8 mouse cellular contexts compared by ENCODE assay signal in the genomic region with DNA sequence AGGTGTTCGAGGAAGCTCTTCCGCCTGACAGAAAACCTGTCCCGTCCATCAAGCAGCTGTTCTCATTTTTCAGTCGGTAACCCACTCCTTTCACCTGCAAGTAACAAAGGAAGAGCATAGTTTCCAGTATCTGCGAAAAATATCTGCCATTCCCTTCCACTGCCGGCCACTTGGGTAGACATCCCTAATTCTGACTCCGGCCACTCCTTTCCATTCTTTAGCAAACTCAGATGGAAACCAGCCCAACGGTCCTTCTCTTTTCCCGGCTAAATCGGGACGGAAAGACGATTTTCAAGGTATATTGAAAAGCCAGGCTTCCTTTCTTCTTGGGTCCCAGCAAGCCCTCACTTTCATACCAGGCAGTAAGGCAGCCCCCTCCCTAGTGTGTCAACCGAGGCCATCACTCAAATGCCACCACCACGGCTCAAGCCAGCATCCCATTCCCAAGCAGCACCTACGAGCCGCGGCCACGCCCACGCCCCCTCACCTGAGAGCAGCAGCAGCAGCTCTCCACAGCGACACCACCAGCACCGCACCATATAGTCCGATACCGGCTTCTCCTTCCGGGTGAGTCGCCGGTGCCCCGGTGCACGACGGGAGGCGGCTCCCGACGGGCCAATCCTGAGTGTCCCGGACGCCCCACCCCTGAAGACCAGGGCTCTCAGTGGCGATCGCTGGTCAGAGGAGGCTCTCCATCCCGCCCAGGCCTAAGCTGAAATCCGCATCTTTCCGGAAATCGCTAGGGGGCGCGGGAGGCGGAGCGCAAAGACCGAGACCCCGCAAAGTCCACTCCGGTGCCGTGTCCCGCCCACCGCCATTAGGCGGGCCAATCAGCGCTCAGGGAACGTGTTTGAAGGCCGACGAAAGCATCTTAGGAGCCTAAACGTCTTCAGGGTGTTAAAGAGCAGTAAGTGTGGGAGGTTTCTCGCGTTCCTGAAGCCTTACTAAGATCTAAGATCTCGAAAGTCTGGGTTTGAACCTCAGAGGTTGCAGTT. TPM values are rescaled to one million over a fixed set of nuclear protein-coding genes. Genes with fewer than 3 reads are reported as not detected.
DNase-seq lines count a peak whose midpoint lies in the region; ATAC-seq and TF ChIP-seq lines count a peak whose summit lies in the region.

TSS of gene Snx11 (minus strand) at position 592 of the 995 bp plus-strand sequence.

- peak; percentile 99 for DNase-seq in ES-E14 (ENCODE audit: low read depth, low spot score)
- peak; percentile 100 for DNase-seq in cerebellum, adult 11-12 months
- DNase-seq in heart, postnatal 25 days (ENCODE audit: low spot score) = peak; percentile 100
- DNase-seq in layer of hippocampus, adult 18-20 months (ENCODE audit: low spot score in 2 of 2) = peak; percentile 98 to 99
- peak; percentile 99 for DNase-seq in lung, adult 2 months
- peak; percentile 94 to 97 for DNase-seq in thymus, adult 18-20 months

- peaks cover 13% of the 10 kb centered on the region for H3K36me3 ChIP-seq in ES-E14 (ENCODE audit: control insufficient read depth, insufficient read depth, low read length, poor library complexity, severe bottlenecking)
- H3K36me3 ChIP-seq in forebrain, embryonic 15.5 days = peaks cover 15% of the 10 kb centered on the region

- no peaks in the 10 kb centered on the region for H3K9me3 ChIP-seq in ES-E14 (ENCODE audit: control insufficient read depth, insufficient read depth, low read depth, low read length)
- H3K9me3 ChIP-seq in forebrain, embryonic 15.5 days = no peaks in the 10 kb centered on the region

- in situ Hi-C loops in ES-E14 (cut with MboI; ENCODE audit: low sequenced_read_pairs in 2 of 2, unreplicated experiment in 2 of 2) = no loop called here

- H3K4me2 ChIP-seq in forebrain, embryonic 15.5 days (replicated peaks) = peak within 1 kb of the TSS; percentile 82

- peak; percentile 99 for ATAC-seq in forebrain, embryonic 15.5 days (replicated peaks)
- ATAC-seq in neutrophil, adult 5-6 weeks (ENCODE audit: extremely low read depth, insufficient number of reproducible peaks, low FRiP score, poor library complexity, severe bottlenecking) = peak; percentile 93

- intact Hi-C loops in heart, postnatal 25 days (cut with DNase I) = loop anchor here (2.0 kb wide), 2 partner anchors 14 to 16 kb away; no protein-coding TSS in a partner anchor

- peak within 1 kb of the TSS; percentile 82 to 88 for H3K4me3 ChIP-seq in ES-E14 (ENCODE audit: insufficient read depth in 1 of 2, low read depth in 1 of 2, low read length in 2 of 2, poor library complexity in 1 of 2, severe bottlenecking in 1 of 2)
- peak within 1 kb of the TSS; percentile 73 for H3K4me3 ChIP-seq in forebrain, embryonic 15.5 days
- H3K4me3 ChIP-seq in lung, adult 2 months (replicated peaks; ENCODE audit: extremely low read depth, low read depth, low read length) = peak within 1 kb of the TSS; percentile 98

- peak within 1 kb of the TSS; percentile 45; the same call in 1 of the 2 replicates for H3K27ac ChIP-seq in ES-E14 (ENCODE audit: insufficient read depth, low read depth, low read length, poor library complexity, severe bottlenecking)
- H3K27ac ChIP-seq in forebrain, embryonic 15.5 days (replicated peaks) = peak within 1 kb of the TSS; percentile 78

- 1% methylated on average over 59 of the region's 59 CpGs for WGBS in forebrain, embryonic 15.5 days
- 2% methylated on average over 59 of the region's 59 CpGs for WGBS in lung, adult 2 months

- TF ChIP-seq POLR2A in lung, adult 2 months (IDR thresholded peaks at IDR 0.05; ENCODE audit: borderline replicate concordance, extremely low read depth, low read depth, low read length) = peak; percentile 89; the same call in 1 of the 2 replicates

- peak; percentile 37; the same call in 1 of the 2 replicates for TF ChIP-seq CTCF in lung, adult 2 months (IDR thresholded peaks at IDR 0.05; ENCODE audit: insufficient read depth, low read length)

- peak within 1 kb of the TSS; percentile 75 for H3K9ac ChIP-seq in ES-E14 (ENCODE audit: insufficient read depth, low read depth, low read length, poor library complexity, severe bottlenecking)
- peak within 1 kb of the TSS; percentile 69 for H3K9ac ChIP-seq in forebrain, embryonic 15.5 days (replicated peaks)

- H3K27me3 ChIP-seq in forebrain, embryonic 15.5 days = no peaks in the 10 kb centered on the region

- peaks cover 3 to 9% of the 10 kb centered on the region in 2 experiments; a peak in 2 of 4 replicates for H3K4me1 ChIP-seq in ES-E14 (ENCODE audit: control insufficient read depth in 2 of 2, insufficient read depth in 2 of 2, low read length in 2 of 2, poor library complexity in 1 of 2)
- H3K4me1 ChIP-seq in forebrain, embryonic 15.5 days = peaks cover 31% of the 10 kb centered on the region
- H3K4me1 ChIP-seq in lung, adult 2 months (ENCODE audit: control insufficient read depth, insufficient read depth, low read length) = peaks cover 7% of the 10 kb centered on the region

TF ChIP-seq in ES-E14, 5 proteins besides CTCF, POLR2A, EP300 and RAD21:
- TF ChIP-seq ZC3H11A (IDR thresholded peaks at IDR 0.05; ENCODE audit: borderline replicate concordance, low read depth, low read length) (no peak), HCFC1 (IDR thresholded peaks at IDR 0.05; ENCODE audit: borderline replicate concordance, insufficient read depth, low read length) (peak; percentile 59; the same call in 1 of the 2 replicates), ZNF384 (IDR thresholded peaks at IDR 0.05; ENCODE audit: low read depth, low read length) (0 out of 2 replicates have a peak, but pooled peaks have one; percentile 20)

RNA-seq across cellular contexts. Expression of gene Snx11, which starts in this region (rescaled TPM):
- 55.6 and 57.6 TPM in 2 replicates for total RNA-seq in ES-E14 (2012; rRNA removed)
- 45.4 and 45.8 TPM in 2 replicates for polyA plus RNA-seq in forebrain, embryonic 15.5 days (2015; fragmentation: Nextera tagmentation; extraction: Ambion mirVana)
- total RNA-seq in heart, postnatal 25 days (2021) = 10 to 100 TPM; 12.1 to 13.4 TPM
- 10 to 100 TPM; 50.1 to 52.1 TPM for total RNA-seq in layer of hippocampus, adult 18-20 months (2021)
- polyA plus RNA-seq in lung, adult 2 months (2012; rRNA removed) = 23.5 and 26.8 TPM in 2 replicates
- 66.2 and 79.5 TPM in 2 replicates for total RNA-seq in neutrophil, adult 5-6 weeks (2017)

Comparison
In these comparisons a context has a peak if more than half of its experiments do, and no peak if none do; other contexts are left out.
1. Peak in every context shown above with its lines: DNase-seq, ATAC-seq, H3K4me3 ChIP-seq and H3K27ac ChIP-seq.